Mouse (Mus musculus): Measurements from ENCODE around the gene Zbtb4. TPM values are rescaled to one million over a fixed set of nuclear protein-coding genes. Genes with fewer than 3 reads are reported as not detected.

The Zbtb4 gene
- total and polyA plus RNA-seq, 2 experiments from 2014 or later: 2.9 to 21.2 TPM

DNA sequence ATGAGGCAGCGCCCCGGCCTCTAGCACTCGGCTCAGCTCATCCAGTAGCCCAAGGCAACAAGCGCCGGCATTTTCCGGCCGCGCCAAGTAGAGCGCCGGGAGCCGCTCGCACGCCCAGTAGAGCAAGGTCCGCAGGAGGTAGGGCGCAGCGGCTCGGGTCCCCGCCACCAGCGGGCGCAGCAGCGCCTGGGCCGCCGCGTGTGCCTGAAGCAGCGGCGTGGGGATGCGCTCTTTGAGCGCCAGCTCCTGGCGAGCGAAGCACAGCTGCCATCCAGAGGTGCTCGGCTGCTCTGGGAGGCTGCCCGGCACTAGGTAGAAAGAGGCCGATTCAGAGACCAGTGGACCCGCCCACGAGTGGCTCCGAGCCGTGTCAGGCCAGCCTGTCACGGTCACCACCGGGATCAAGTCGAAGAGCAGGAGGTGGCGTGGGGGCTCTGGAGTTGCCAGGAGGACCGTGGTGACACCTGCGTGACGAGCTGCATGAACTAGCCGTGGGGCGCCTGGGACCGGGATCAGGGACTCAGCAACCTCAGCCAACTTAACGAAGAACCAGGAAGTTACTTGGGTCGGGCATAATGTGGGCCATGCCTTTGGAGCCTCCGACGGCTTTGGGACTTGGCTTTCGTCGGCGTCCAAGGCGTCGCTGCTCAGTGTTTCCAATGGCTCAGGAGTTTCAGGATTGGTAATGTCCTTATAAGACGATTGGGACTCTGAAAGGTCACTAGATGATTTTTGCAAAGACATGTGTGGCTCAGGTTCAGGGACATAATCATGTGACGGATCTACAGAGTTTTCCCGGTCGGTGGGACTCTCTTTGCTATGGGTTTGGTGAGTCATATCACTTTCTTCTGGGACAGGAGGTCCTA lies 38.3 kb downstream of the Zbtb4 start:
- Histone ChIP-seq H3K9ac (replicated peaks; ENCODE audit: low read depth, low read length) (peak overlapping the region; percentile 49; the same call in 1 of the 2 replicates), H3K4me1 (ENCODE audit: control insufficient read depth, insufficient read depth) (peaks cover 43% of the 10 kb centered on the region), H3K4me3 (ENCODE audit: low read depth, low read length) (peak overlapping the region; percentile 57), H3K36me3 (replicated peaks; ENCODE audit: control insufficient read depth, insufficient read depth, low read length) (no peaks in the 10 kb centered on the region), H3K27ac (ENCODE audit: low read depth) (peak overlapping the region; percentile 13; the same call in 1 of the 2 replicates), H3K9me3 (replicated peaks; ENCODE audit: control insufficient read depth, low read length) (no peaks in the 10 kb centered on the region), H3K27me3 (ENCODE audit: control insufficient read depth, insufficient read depth, low read length) (peaks cover 24% of the 10 kb centered on the region), H3K4me2 (ENCODE audit: low read depth, low read length) (peak overlapping the region; percentile 84)
- WGBS: 2% methylated on average over 50 of the region's 60 CpGs
- ATAC-seq (ENCODE audit: insufficient read depth, low read depth) (peak; percentile 75), DNase-seq (ENCODE audit: low spot score) (peak; percentile 63)
- TF ChIP-seq EP300 (IDR thresholded peaks at IDR 0.05; ENCODE audit: low read depth) (no peak), CTCF (IDR thresholded peaks at IDR 0.05; ENCODE audit: low read depth) (peak; percentile 65)

DNA sequence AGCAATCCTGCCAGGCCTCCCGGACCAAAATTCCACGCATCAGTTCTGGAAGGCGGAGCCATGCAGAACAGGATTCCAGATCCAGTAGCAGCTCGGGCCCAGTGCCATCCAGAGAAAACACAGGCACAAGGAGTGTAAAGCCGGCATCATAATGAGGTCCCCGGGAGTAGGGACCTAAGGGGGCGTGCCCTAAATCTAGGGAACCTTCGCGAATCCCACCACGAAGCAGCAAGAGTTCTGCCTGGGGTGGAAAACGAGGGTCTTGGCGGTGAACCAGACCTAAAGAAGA lies 38.9 kb downstream of the Zbtb4 start:
- no peak for ATAC-seq (ENCODE audit: insufficient read depth, low read depth)
- Histone ChIP-seq H3K4me1 (ENCODE audit: control insufficient read depth, insufficient read depth) (peaks cover 39% of the 10 kb centered on the region), H3K9me3 (replicated peaks; ENCODE audit: control insufficient read depth, low read length) (no peaks in the 10 kb centered on the region), H3K27ac (ENCODE audit: low read depth) (no peak overlapping the region), H3K4me3 (ENCODE audit: low read depth, low read length) (peak overlapping the region; percentile 57), H3K9ac (replicated peaks; ENCODE audit: low read depth, low read length) (no peak overlapping the region), H3K36me3 (replicated peaks; ENCODE audit: control insufficient read depth, insufficient read depth, low read length) (no peaks in the 10 kb centered on the region), H3K27me3 (ENCODE audit: control insufficient read depth, insufficient read depth, low read length) (peaks cover 24% of the 10 kb centered on the region), H3K4me2 (ENCODE audit: low read depth, low read length) (peak overlapping the region; percentile 84)
- 12% methylated on average over 12 of the region's 12 CpGs for WGBS
- no peak for TF ChIP-seq EP300 (IDR thresholded peaks at IDR 0.05; ENCODE audit: low read depth)
- TF ChIP-seq CTCF (IDR thresholded peaks at IDR 0.05; ENCODE audit: low read depth): no peak
- DNase-seq (ENCODE audit: low spot score): no peak

DNA sequence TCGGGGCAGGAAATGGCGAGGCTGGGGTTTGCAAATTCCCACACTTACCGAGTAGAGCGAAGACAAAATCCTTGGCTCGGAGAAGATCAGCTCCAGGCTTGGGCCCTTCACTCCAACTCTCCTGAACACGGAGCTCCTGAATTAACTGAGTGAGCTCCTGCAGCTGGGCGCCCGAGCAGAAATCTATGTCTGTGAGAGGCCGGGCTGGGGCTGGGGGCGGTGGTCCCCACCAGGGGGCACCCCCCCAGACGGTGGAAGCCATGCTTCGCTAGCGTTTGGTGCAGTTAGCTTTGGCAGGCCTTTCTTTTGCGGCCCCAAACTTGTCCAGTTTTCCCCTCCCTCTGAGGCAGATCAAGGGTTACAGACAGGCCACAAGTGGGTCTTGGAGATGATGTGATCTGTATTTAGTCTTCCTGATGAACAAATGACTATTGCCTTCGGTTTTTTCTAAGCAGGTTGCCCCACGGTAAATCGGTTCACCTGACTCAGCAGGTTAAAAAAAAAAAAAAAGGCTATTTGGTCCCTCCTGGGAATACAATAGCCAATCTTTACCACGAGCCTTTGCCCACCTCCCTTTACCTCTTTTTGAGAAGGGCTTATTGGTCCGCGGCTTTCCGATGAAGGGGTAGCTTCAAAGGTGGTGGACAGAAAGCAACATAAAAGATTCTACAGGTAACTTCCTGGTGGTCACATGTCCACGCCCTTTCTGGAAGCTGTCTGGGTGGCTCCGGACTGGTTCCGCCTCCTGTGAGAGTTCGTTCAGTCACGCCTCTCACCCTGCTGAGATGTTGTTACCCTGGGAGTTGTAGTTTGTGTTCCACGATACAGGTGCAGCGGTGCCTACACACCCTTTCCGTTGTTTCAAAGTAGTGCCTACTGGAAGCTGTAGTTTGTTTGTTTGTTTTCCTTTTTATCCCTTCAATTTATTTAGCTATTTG lies 39.5 kb downstream of the Zbtb4 start, which contains the start of gene Tmem102:
Gene Tmem102, minus strand, starts transcription at position 653 of the 938 bp plus-strand sequence.
- H3K27me3 ChIP-seq (ENCODE audit: control insufficient read depth, insufficient read depth, low read length): peaks cover 24% of the 10 kb centered on the region
- H3K4me2 ChIP-seq (ENCODE audit: low read depth, low read length): peak within 1 kb of the TSS; percentile 84
- TF ChIP-seq EP300 (IDR thresholded peaks at IDR 0.05; ENCODE audit: low read depth) (no peak), CTCF (IDR thresholded peaks at IDR 0.05; ENCODE audit: low read depth) (no peak)
- 22% methylated on average over 29 of the region's 29 CpGs for WGBS
- peaks cover 33% of the 10 kb centered on the region for H3K4me1 ChIP-seq (ENCODE audit: control insufficient read depth, insufficient read depth)
- H3K27ac ChIP-seq (ENCODE audit: low read depth): no peak within 1 kb of the TSS
- H3K36me3 ChIP-seq (replicated peaks; ENCODE audit: control insufficient read depth, insufficient read depth, low read length): no peaks in the 10 kb centered on the region
- DNase-seq (ENCODE audit: low spot score) (no peak), ATAC-seq (ENCODE audit: insufficient read depth, low read depth) (no peak)
- no peaks in the 10 kb centered on the region for H3K9me3 ChIP-seq (replicated peaks; ENCODE audit: control insufficient read depth, low read length)
- H3K9ac ChIP-seq (replicated peaks; ENCODE audit: low read depth, low read length): no peak within 1 kb of the TSS
- peak within 1 kb of the TSS; percentile 57 for H3K4me3 ChIP-seq (ENCODE audit: low read depth, low read length)

- no peak overlapping the region for H3K4me2 ChIP-seq (ENCODE audit: low read depth, low read length)
- ATAC-seq (ENCODE audit: insufficient read depth, low read depth): no peak
- no peak for TF ChIP-seq EP300 (IDR thresholded peaks at IDR 0.05; ENCODE audit: low read depth)
- 0 out of 2 replicates have a peak, but pooled peaks have one; percentile 13 for TF ChIP-seq CTCF (IDR thresholded peaks at IDR 0.05; ENCODE audit: low read depth)
- DNase-seq (ENCODE audit: low spot score): no peak
- H3K36me3 ChIP-seq (replicated peaks; ENCODE audit: control insufficient read depth, insufficient read depth, low read length): no peaks in the 10 kb centered on the region
- no peak overlapping the region for H3K4me3 ChIP-seq (ENCODE audit: low read depth, low read length)
- H3K9ac ChIP-seq (replicated peaks; ENCODE audit: low read depth, low read length): no peak overlapping the region
- H3K27ac ChIP-seq (ENCODE audit: low read depth): no peak overlapping the region
- H3K27me3 ChIP-seq (ENCODE audit: control insufficient read depth, insufficient read depth, low read length): peaks cover 22% of the 10 kb centered on the region
- peaks cover 21% of the 10 kb centered on the region for H3K4me1 ChIP-seq (ENCODE audit: control insufficient read depth, insufficient read depth)
- H3K9me3 ChIP-seq (replicated peaks; ENCODE audit: control insufficient read depth, low read length): no peaks in the 10 kb centered on the region
- WGBS: 81% methylated on average over 4 of the region's 4 CpGs
Measured at GRCm38 (mm10) chr11:69806378-69806777, 40.7 kb downstream of the Zbtb4 start.

DNA sequence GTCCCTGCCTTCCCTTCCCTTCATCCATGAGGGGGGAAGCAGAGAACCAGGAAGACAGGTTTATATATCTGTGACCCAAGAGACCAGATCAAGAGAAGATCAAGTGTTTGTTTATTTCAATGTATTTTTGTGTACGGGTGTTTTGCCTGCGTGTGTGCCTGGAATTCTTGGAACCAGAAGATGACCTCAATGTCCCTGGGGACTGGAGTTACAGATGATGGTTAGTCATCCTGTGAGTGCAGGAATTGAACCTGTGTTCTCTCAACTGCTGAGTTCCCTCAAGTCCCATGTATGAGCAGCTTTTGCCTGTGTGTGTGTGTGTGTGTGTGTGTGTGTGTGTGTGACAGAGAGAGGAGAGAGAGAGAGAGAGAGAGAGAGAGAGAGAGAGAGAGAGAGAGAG lies 41.9 kb downstream of the Zbtb4 start:
- TF ChIP-seq CTCF (IDR thresholded peaks at IDR 0.05; ENCODE audit: low read depth): no peak
- no peak for TF ChIP-seq EP300 (IDR thresholded peaks at IDR 0.05; ENCODE audit: low read depth)
- Histone ChIP-seq H3K27me3 (ENCODE audit: control insufficient read depth, insufficient read depth, low read length) (peaks cover 10% of the 10 kb centered on the region; the same call in 1 of the 2 replicates), H3K27ac (ENCODE audit: low read depth) (no peak overlapping the region), H3K4me3 (ENCODE audit: low read depth, low read length) (no peak overlapping the region), H3K4me2 (ENCODE audit: low read depth, low read length) (no peak overlapping the region), H3K4me1 (ENCODE audit: control insufficient read depth, insufficient read depth) (peaks cover 11% of the 10 kb centered on the region), H3K9ac (replicated peaks; ENCODE audit: low read depth, low read length) (no peak overlapping the region), H3K9me3 (replicated peaks; ENCODE audit: control insufficient read depth, low read length) (no peaks in the 10 kb centered on the region), H3K36me3 (replicated peaks; ENCODE audit: control insufficient read depth, insufficient read depth, low read length) (no peaks in the 10 kb centered on the region)
- 66% methylated on average over 2 of the region's 2 CpGs for WGBS
- DNase-seq (ENCODE audit: low spot score) (no peak), ATAC-seq (ENCODE audit: insufficient read depth, low read depth) (no peak)

Data from heart, postnatal 0 days (tissue).